Mouse (Mus musculus) left cerebral cortex, adult 2 months (tissue): ENCODE results near the gene Mtif2. TPM values are rescaled to one million over a fixed set of nuclear protein-coding genes. Genes with fewer than 3 reads are reported as not detected.
A peak's percentile ranks its signal among the peaks of the same experiment; 100 is the strongest.
"Not testable (repeated sequence)": the region's sequence is repeated elsewhere in the genome, so short reads cannot be mapped to it uniquely, and the experiment has no call there.

Experiments
- DNase-seq, 2 experiments: peaks; one replicate each; pipeline ENCODE4 v3.0.0; 2021 to 2022; ENCODE audit warnings: low spot score in 2 of 2, mixed read lengths in 1 of 2; ENCODE audit errors: extremely low spot score in 1 of 2
- H3K27ac ChIP-seq: fragments of 200-600 bp; 2 replicates; pipeline ENCODE4 v1.8.1; 2022
- H3K4me3 ChIP-seq: fragments of 200-600 bp; 2 replicates; pipeline ENCODE4 v1.8.1; 2022
- CTCF ChIP-seq: fragments of 200-600 bp; IDR thresholded peaks from 2 replicates; pipeline ENCODE4 v1.8.1; 2022; ENCODE audit warnings: antibody characterized with exemption, mild to moderate bottlenecking, moderate library complexity
- intact Hi-C: fragments of 180-260 bp; cut with DNase I; formaldehyde crosslinking; loops from one replicate; pipeline ENCODE4 v1.15.1; 2025
- total RNA-seq, 2 experiments: library from RNA; stranded (reverse); gene quantifications; 2 replicates each; pipeline ENCODE4 v1.2.3; 2021

Gene Mtif2
- total RNA-seq, 2 experiments from 2014 or later, result 31.6 to 34.2 TPM

- Histone ChIP-seq H3K27ac (no peak overlapping the region), H3K4me3 (no peak overlapping the region)
- intact Hi-C loops, result no loop called here
- TF ChIP-seq CTCF, result no peak
- DNase-seq, result no peak
Observed at GRCm38 (mm10) chr11:29544225-29544945, 18.2 kb downstream of the Mtif2 start.

- intact Hi-C loops, result loop anchor here (5.0 kb wide), 1 partner anchor 337 kb away; no protein-coding TSS in a partner anchor
- H3K4me3 ChIP-seq, H3K27ac ChIP-seq, DNase-seq: not testable (repeated sequence)
Observed at GRCm38 (mm10) chr11:29545150-29545752, 19.0 kb downstream of the Mtif2 start.

- intact Hi-C loops, result loop anchor here (2.0 to 5.0 kb wide), 2 partner anchors 19 to 336 kb away; partner anchors contain the start of gene Mtif2
- not testable (repeated sequence) for DNase-seq, H3K4me3 ChIP-seq, H3K27ac ChIP-seq
Observed at GRCm38 (mm10) chr11:29546297-29546696, 20.1 kb downstream of the Mtif2 start.

- Histone ChIP-seq H3K27ac (no peak overlapping the region; the same call in 1 of the 2 replicates), H3K4me3 (peak overlapping the region; percentile 87)
- TF ChIP-seq CTCF, result no peak
- no peak for DNase-seq
- intact Hi-C loops, result loop anchor here (2.0 to 5.0 kb wide), 2 partner anchors 20 to 336 kb away; partner anchors contain the start of gene Mtif2
Observed at GRCm38 (mm10) chr11:29546762-29547161, 20.6 kb downstream of the Mtif2 start.

GRCm38 (mm10) chr11:29547249-29547751 is 21.1 kb downstream of the Mtif2 start:
- intact Hi-C loops, result loop anchor here (2.0 to 5.0 kb wide), 2 partner anchors 20 to 335 kb away; partner anchors contain the start of gene Mtif2
- no peak for TF ChIP-seq CTCF
- H3K27ac ChIP-seq, result peak overlapping the region; percentile 98
- no peak for DNase-seq
- H3K4me3 ChIP-seq, result peak overlapping the region; percentile 87

GRCm38 (mm10) chr11:29547752-29548503 is 21.7 kb downstream of the Mtif2 start, which contains the start of the genes Clhc1 and Rps27a:
Gene Clhc1 (plus strand): TSS chr11:29547950.
Gene Rps27a (minus strand): TSS chr11:29548109.
- intact Hi-C loops, result loop anchor here (1.0 to 5.0 kb wide), 4 partner anchors 21 to 334 kb away; partner anchors contain the start of gene Mtif2
- H3K27ac ChIP-seq, result peak within 1 kb of the TSS; percentile 98
- TF ChIP-seq CTCF, result peak; percentile 9
- peak within 1 kb of the TSS; percentile 87 for H3K4me3 ChIP-seq
- DNase-seq, result peak; percentile 92

- TF ChIP-seq CTCF, result no peak
- no peak for DNase-seq
Observed at GRCm38 (mm10) chr11:29548504-29549424, 22.6 kb downstream of the Mtif2 start.

GRCm38 (mm10) chr11:29549425-29549778 is 23.2 kb downstream of the Mtif2 start:
- no peak; the same call in 1 of the 2 replicates for TF ChIP-seq CTCF
- intact Hi-C loops, result loop anchor here (2.0 to 5.0 kb wide), 2 partner anchors 167 to 333 kb away; no protein-coding TSS in a partner anchor
- Histone ChIP-seq H3K27ac (no peak overlapping the region), H3K4me3 (no peak overlapping the region)
- no peak for DNase-seq

More at GRCm38 (mm10) chr11:29548504-29549424, 22.6 kb downstream of the Mtif2 start:
- intact Hi-C loops, result loop anchor here (1.0 to 5.0 kb wide), 3 partner anchors 145 to 334 kb away; no protein-coding TSS in a partner anchor
- Histone ChIP-seq H3K4me3 (peak overlapping the region; percentile 87), H3K27ac (peak overlapping the region; percentile 98)

- no peak for DNase-seq
- TF ChIP-seq CTCF, result no peak
- Histone ChIP-seq H3K27ac (no peak overlapping the region), H3K4me3 (no peak overlapping the region)
- intact Hi-C loops, result no loop called here
Observed at GRCm38 (mm10) chr11:29560452-29560851, 34.2 kb downstream of the Mtif2 start.

- intact Hi-C loops, result no loop called here
- no peak for TF ChIP-seq CTCF
- DNase-seq, result no peak
- Histone ChIP-seq H3K4me3 (no peak overlapping the region), H3K27ac (no peak overlapping the region)
Observed at GRCm38 (mm10) chr11:29560990-29561389, 34.8 kb downstream of the Mtif2 start.

- intact Hi-C loops, result no loop called here
- no peak for TF ChIP-seq CTCF
- H3K4me3 ChIP-seq, result no peak overlapping the region
- no peak for DNase-seq
- H3K27ac ChIP-seq, result no peak overlapping the region
Observed at GRCm38 (mm10) chr11:29563406-29563805, 37.2 kb downstream of the Mtif2 start.
